Mouse (Mus musculus): ENCODE results near the gene Arel1. TPM values are rescaled to one million over a fixed set of nuclear protein-coding genes. Genes with fewer than 3 reads are reported as not detected.

Arel1 gene
- polyA plus RNA-seq, 1 experiment from 2014 or later = 40.5 TPM

DNA sequence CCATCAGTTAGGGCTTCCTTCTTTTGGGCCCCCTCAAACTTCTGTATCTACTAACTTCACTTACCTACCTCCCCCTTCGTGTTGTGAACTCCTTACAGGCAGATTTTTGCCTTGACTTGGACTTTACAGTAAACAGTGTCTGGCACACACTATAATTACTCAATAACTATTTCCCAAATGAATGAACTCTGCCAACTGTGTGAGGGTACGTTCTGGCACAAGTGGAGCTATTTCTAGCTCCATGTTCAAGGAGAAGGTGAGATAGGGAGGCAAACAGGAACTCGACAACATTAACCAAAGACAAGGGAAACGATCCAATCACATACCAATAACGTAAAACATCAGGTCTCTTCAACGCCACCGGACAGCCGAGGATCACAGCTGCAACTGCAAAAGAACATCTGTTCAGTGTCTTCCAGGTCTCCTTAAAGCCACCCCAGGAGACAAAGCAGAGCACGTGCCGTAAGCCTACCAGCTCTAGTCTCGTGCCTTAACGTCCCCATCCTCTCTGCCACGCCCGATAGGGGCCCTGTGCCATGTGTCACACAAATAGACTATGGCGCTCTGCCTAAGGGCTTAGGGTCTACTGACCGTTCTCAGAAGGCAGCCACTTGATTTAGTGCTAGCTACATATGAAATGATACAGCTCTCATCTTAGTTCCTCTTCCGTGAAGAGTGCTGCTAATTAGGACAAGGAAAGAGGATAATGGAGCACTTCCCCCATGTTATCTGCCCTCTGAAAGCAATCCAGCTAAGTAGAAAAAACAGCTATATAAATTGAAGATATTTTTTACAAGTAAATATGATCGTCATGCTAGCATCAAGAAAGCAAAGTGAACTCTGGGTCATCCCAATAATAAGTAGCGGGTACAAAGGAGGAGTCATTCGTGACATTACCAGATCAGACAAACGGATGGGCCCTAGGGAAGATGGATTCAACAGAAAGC, 27.4 kb downstream of the Arel1 start:
- Histone ChIP-seq H3K4me2 (ENCODE audit: low read length) (no peak overlapping the region), H3K4me3 (replicated peaks; ENCODE audit: low read depth, low read length) (no peak overlapping the region), H3K36me3 (ENCODE audit: control insufficient read depth, insufficient read depth, low read length) (peaks cover 71% of the 10 kb centered on the region), H3K27me3 (ENCODE audit: control insufficient read depth, insufficient read depth, low read length) (no peaks in the 10 kb centered on the region), H3K27ac (replicated peaks; ENCODE audit: low read depth, low read length) (no peak overlapping the region), H3K9me3 (ENCODE audit: control insufficient read depth, low read length) (no peaks in the 10 kb centered on the region), H3K4me1 (ENCODE audit: control insufficient read depth, insufficient read depth, low read length) (no peaks in the 10 kb centered on the region), H3K9ac (replicated peaks; ENCODE audit: low read length) (no peak overlapping the region)
- DNase-seq (no peak), ATAC-seq (ENCODE audit: low FRiP score, low TSS enrichment) (no peak)
- WGBS = 93% methylated on average over 21 of the region's 21 CpGs

DNA sequence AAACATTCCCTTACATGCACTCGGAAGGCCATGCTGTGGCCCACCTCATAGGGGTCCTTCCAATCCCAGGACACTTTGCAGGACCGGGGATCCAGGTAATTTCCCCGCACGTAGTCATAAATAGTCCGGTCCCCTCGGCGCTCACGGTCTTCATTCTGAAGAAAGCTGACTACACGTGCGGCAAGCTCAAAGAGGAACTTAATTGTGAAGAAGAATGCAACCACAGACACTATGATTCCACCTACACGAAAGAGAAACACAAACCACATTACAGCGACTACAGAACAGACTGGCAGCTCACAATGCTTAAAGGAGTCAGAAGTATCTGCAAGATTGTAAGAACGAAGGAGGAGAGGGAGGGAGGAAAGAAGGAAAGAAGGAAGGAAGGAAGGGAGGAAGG, 29.0 kb downstream of the Arel1 start:
- H3K4me3 ChIP-seq (replicated peaks; ENCODE audit: low read depth, low read length) = no peak overlapping the region
- H3K4me2 ChIP-seq (ENCODE audit: low read length) = no peak overlapping the region
- ATAC-seq (ENCODE audit: low FRiP score, low TSS enrichment) (no peak), DNase-seq (no peak)
- H3K27ac ChIP-seq (replicated peaks; ENCODE audit: low read depth, low read length) = no peak overlapping the region
- no peaks in the 10 kb centered on the region for H3K9me3 ChIP-seq (ENCODE audit: control insufficient read depth, low read length)
- WGBS = 94% methylated on average over 13 of the region's 13 CpGs
- no peak overlapping the region for H3K9ac ChIP-seq (replicated peaks; ENCODE audit: low read length)
- no peaks in the 10 kb centered on the region for H3K27me3 ChIP-seq (ENCODE audit: control insufficient read depth, insufficient read depth, low read length)
- H3K4me1 ChIP-seq (ENCODE audit: control insufficient read depth, insufficient read depth, low read length) = no peaks in the 10 kb centered on the region
- H3K36me3 ChIP-seq (ENCODE audit: control insufficient read depth, insufficient read depth, low read length) = peaks cover 66% of the 10 kb centered on the region

DNA sequence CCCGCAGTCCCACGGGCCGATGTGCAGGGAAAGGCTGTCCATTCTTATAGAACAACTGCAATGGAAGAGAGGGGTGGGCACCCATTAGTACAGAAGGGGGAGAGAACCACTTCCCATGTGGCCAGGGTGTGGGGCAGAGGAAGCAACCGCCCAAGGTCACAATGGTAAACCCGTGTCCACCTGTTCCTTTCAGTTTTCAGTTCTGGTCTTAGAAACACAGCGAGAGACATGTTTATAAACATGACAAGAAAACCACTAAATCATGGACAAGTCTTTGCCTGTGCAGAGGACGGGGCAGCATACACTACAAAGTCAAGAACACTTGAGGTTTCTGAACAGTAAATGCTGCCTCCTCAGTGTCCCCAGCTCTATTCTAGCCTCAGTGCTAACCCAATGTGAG, 30.4 kb downstream of the Arel1 start:
- ATAC-seq (ENCODE audit: low FRiP score, low TSS enrichment) = no peak
- WGBS = 95% methylated on average over 7 of the region's 7 CpGs
- H3K4me1 ChIP-seq (ENCODE audit: control insufficient read depth, insufficient read depth, low read length) = no peaks in the 10 kb centered on the region
- no peaks in the 10 kb centered on the region for H3K9me3 ChIP-seq (ENCODE audit: control insufficient read depth, low read length)
- no peaks in the 10 kb centered on the region for H3K27me3 ChIP-seq (ENCODE audit: control insufficient read depth, insufficient read depth, low read length)
- no peak overlapping the region for H3K9ac ChIP-seq (replicated peaks; ENCODE audit: low read length)
- no peak overlapping the region for H3K4me2 ChIP-seq (ENCODE audit: low read length)
- DNase-seq = no peak
- H3K4me3 ChIP-seq (replicated peaks; ENCODE audit: low read depth, low read length) = no peak overlapping the region
- H3K27ac ChIP-seq (replicated peaks; ENCODE audit: low read depth, low read length) = no peak overlapping the region
- peaks cover 67% of the 10 kb centered on the region for H3K36me3 ChIP-seq (ENCODE audit: control insufficient read depth, insufficient read depth, low read length)

DNA sequence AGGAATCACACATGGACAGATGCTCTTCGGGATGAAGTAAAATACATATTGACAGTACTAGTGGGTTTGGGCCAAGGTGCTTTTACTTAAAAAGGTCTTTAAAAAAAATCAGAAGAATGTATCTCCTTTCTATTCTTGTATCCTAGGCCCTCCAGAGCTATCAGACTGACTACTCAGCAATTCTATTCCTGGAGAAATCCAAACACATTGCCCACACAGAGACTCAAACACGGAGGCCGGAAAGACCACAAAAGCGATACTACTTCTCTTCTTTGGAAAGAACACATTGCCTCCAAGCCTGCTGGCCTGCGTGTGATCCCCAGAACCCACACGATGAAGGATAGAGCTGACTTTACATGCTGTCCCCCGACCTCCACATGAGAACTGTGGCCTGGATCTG, 31.6 kb downstream of the Arel1 start:
- ATAC-seq (ENCODE audit: low FRiP score, low TSS enrichment) = no peak
- 96% methylated on average over 7 of the region's 7 CpGs for WGBS

DNA sequence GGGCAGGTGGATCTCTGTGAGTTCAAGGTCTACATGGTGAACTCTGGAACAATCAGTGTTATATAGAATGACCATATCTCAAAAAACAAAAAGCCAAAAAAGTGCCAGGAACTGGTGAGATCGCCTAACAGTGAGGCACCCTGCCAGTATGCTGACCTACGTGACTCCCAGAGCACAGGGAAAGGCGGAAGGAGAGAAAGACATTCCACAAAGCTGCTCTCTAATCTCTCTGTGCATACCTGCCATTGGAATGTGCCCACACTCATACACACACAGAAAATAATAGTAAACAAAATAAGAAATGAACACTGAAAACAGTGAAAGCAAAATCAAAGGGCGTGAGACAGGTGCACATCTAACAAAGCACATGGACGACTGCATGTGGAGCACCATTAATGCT, 35.4 kb downstream of the Arel1 start:
- H3K36me3 ChIP-seq (ENCODE audit: control insufficient read depth, insufficient read depth, low read length) = peaks cover 75% of the 10 kb centered on the region
- no peaks in the 10 kb centered on the region for H3K27me3 ChIP-seq (ENCODE audit: control insufficient read depth, insufficient read depth, low read length)
- no peak overlapping the region for H3K4me2 ChIP-seq (ENCODE audit: low read length)
- DNase-seq = no peak
- H3K9ac ChIP-seq (replicated peaks; ENCODE audit: low read length) = no peak overlapping the region
- 85% methylated on average over 5 of the region's 5 CpGs for WGBS
- H3K9me3 ChIP-seq (ENCODE audit: control insufficient read depth, low read length) = no peaks in the 10 kb centered on the region
- H3K27ac ChIP-seq (replicated peaks; ENCODE audit: low read depth, low read length) = no peak overlapping the region
- ATAC-seq (ENCODE audit: low FRiP score, low TSS enrichment) = no peak
- no peaks in the 10 kb centered on the region for H3K4me1 ChIP-seq (ENCODE audit: control insufficient read depth, insufficient read depth, low read length)
- H3K4me3 ChIP-seq (replicated peaks; ENCODE audit: low read depth, low read length) = no peak overlapping the region

More for the DNA sequence above, 31.6 kb downstream of the Arel1 start:
- DNase-seq = no peak
- Histone ChIP-seq H3K4me1 (ENCODE audit: control insufficient read depth, insufficient read depth, low read length) (no peaks in the 10 kb centered on the region), H3K36me3 (ENCODE audit: control insufficient read depth, insufficient read depth, low read length) (peaks cover 68% of the 10 kb centered on the region), H3K9ac (replicated peaks; ENCODE audit: low read length) (no peak overlapping the region), H3K27ac (replicated peaks; ENCODE audit: low read depth, low read length) (no peak overlapping the region), H3K27me3 (ENCODE audit: control insufficient read depth, insufficient read depth, low read length) (no peaks in the 10 kb centered on the region), H3K9me3 (ENCODE audit: control insufficient read depth, low read length) (no peaks in the 10 kb centered on the region), H3K4me3 (replicated peaks; ENCODE audit: low read depth, low read length) (no peak overlapping the region), H3K4me2 (ENCODE audit: low read length) (no peak overlapping the region)

DNA sequence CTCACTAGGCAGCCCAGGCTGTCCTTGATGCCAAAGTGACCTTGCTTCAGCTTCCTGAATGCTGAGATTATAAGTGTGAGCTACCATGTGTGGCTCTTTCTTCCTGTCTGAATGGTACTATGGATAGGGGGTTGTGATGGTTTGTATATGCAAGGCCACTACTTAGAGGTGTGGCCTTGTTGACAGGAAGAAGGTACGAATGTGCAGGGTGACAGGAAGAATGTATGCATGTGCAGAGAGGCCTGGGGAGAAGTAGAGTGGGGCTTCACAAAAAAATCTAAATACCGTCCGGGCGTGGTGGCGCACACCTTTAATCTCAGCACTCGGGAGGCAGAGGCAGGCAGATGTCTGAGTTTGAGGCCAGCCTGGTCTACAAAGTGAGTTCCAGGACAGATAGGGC, 38.5 kb downstream of the Arel1 start:
- Histone ChIP-seq H3K9ac (replicated peaks; ENCODE audit: low read length) (no peak overlapping the region), H3K27me3 (ENCODE audit: control insufficient read depth, insufficient read depth, low read length) (no peaks in the 10 kb centered on the region), H3K4me3 (replicated peaks; ENCODE audit: low read depth, low read length) (no peak overlapping the region), H3K4me2 (ENCODE audit: low read length) (no peak overlapping the region), H3K9me3 (ENCODE audit: control insufficient read depth, low read length) (no peaks in the 10 kb centered on the region), H3K27ac (replicated peaks; ENCODE audit: low read depth, low read length) (no peak overlapping the region), H3K4me1 (ENCODE audit: control insufficient read depth, insufficient read depth, low read length) (no peaks in the 10 kb centered on the region), H3K36me3 (ENCODE audit: control insufficient read depth, insufficient read depth, low read length) (peaks cover 76% of the 10 kb centered on the region)
- ATAC-seq (ENCODE audit: low FRiP score, low TSS enrichment) (no peak), DNase-seq (no peak)
- 97% methylated on average over 6 of the region's 6 CpGs for WGBS

DNA sequence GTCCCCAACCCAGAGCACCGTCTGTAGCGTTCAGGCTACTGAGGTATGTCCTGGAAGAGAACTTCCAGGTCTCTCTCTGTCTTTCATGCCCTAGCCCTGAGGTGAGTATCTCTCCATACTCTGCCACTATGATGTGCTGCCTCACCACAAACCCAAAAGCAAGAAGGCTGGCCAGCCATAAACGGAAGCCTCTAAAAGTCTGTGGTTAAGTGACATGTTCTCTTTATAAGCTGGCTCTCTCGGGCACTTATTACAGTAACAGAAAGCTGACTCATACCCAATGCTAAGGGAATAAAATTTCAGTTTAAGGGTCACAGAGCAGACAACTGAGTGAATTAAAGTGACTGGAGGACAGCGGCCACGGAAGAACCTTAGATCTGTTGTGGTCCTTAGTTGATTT, 44.2 kb downstream of the Arel1 start:
- DNase-seq (no peak), ATAC-seq (ENCODE audit: low FRiP score, low TSS enrichment) (no peak)
- Histone ChIP-seq H3K9ac (replicated peaks; ENCODE audit: low read length) (no peak overlapping the region), H3K27me3 (ENCODE audit: control insufficient read depth, insufficient read depth, low read length) (no peaks in the 10 kb centered on the region), H3K4me3 (replicated peaks; ENCODE audit: low read depth, low read length) (no peak overlapping the region), H3K4me2 (ENCODE audit: low read length) (no peak overlapping the region), H3K4me1 (ENCODE audit: control insufficient read depth, insufficient read depth, low read length) (no peaks in the 10 kb centered on the region), H3K9me3 (ENCODE audit: control insufficient read depth, low read length) (no peaks in the 10 kb centered on the region), H3K27ac (replicated peaks; ENCODE audit: low read depth, low read length) (no peak overlapping the region), H3K36me3 (ENCODE audit: control insufficient read depth, insufficient read depth, low read length) (peaks cover 85% of the 10 kb centered on the region)
- WGBS = 98% methylated on average over 6 of the region's 6 CpGs

DNA sequence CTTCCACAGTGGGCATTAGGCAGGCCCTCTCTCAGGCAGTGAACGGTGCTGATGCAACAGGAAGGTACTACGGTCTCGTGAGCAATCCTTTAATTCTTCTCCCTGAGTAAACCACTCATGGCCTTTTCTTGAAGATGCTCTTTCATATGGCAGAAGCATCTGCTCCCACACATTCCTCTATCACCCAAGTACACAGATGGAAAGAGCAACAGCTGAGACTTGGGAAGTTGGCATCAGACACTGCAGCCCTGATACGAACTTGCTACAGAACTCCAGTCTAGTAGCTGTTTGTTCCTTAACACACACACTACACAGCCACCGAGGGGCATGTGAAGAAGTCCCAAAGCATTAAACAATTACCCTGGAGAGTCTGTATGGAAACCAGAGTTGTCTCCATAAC, 46.4 kb downstream of the Arel1 start:
- Histone ChIP-seq H3K9me3 (ENCODE audit: control insufficient read depth, low read length) (no peaks in the 10 kb centered on the region), H3K27ac (replicated peaks; ENCODE audit: low read depth, low read length) (no peak overlapping the region), H3K4me2 (ENCODE audit: low read length) (no peak overlapping the region), H3K27me3 (ENCODE audit: control insufficient read depth, insufficient read depth, low read length) (no peaks in the 10 kb centered on the region), H3K36me3 (ENCODE audit: control insufficient read depth, insufficient read depth, low read length) (peaks cover 84% of the 10 kb centered on the region), H3K4me3 (replicated peaks; ENCODE audit: low read depth, low read length) (no peak overlapping the region), H3K4me1 (ENCODE audit: control insufficient read depth, insufficient read depth, low read length) (no peaks in the 10 kb centered on the region), H3K9ac (replicated peaks; ENCODE audit: low read length) (no peak overlapping the region)
- ATAC-seq (ENCODE audit: low FRiP score, low TSS enrichment) (no peak), DNase-seq (no peak)
- 94% methylated on average over 5 of the region's 5 CpGs for WGBS

DNA sequence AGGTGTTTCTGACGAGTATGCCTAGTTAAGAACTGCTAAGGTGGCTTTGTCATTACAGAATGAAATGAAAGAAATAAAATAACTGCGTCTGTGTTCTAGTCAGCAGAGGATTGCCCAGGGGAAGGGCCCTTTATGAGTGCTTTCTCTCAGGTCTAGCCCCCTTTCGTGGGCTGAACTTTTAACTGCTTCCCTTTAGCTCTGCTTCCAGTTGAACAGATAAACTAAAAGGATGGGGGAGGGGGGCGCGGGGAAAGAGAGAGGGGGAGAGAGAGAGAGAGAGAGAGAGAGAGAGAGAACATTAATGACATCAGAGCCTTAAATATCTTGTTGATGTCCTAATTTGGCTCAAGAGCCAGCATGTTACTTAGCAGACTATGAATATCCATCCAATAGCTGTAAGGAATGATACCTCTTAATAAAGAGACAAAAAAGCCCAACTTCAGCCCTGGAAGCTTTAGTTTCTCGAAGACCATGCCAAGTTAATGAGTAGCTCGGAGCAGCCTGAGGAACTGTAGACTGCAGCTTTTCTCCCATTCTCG, 48.8 kb downstream of the Arel1 start:
- no peak overlapping the region for H3K4me3 ChIP-seq (replicated peaks; ENCODE audit: low read depth, low read length)
- no peak for ATAC-seq (ENCODE audit: low FRiP score, low TSS enrichment)
- DNase-seq = no peak
- no peak overlapping the region for H3K27ac ChIP-seq (replicated peaks; ENCODE audit: low read depth, low read length)
- 87% methylated on average over 8 of the region's 8 CpGs for WGBS
- peaks cover 90% of the 10 kb centered on the region for H3K36me3 ChIP-seq (ENCODE audit: control insufficient read depth, insufficient read depth, low read length)
- no peak overlapping the region for H3K4me2 ChIP-seq (ENCODE audit: low read length)
- H3K4me1 ChIP-seq (ENCODE audit: control insufficient read depth, insufficient read depth, low read length) = no peaks in the 10 kb centered on the region
- no peaks in the 10 kb centered on the region for H3K9me3 ChIP-seq (ENCODE audit: control insufficient read depth, low read length)
- H3K27me3 ChIP-seq (ENCODE audit: control insufficient read depth, insufficient read depth, low read length) = no peaks in the 10 kb centered on the region
- H3K9ac ChIP-seq (replicated peaks; ENCODE audit: low read length) = no peak overlapping the region

All from midbrain, embryonic 14.5 days (tissue).